Mouse (Mus musculus) CH12.LX (cell line): Measurements from ENCODE around the gene Ano7. TPM values are rescaled to one million over a fixed set of nuclear protein-coding genes. Genes with fewer than 3 reads are reported as not detected.

Source experiments
- DNase-seq: peaks from one replicate; pipeline ENCODE4 v3.0.0-alpha.2; 2013; ENCODE audit errors: extremely low read depth
- H3K27ac ChIP-seq: 2 replicates; pipeline ENCODE4 v1.5.1; 2012; ENCODE audit warnings: low read depth, mild to moderate bottlenecking, control low read depth, moderate library complexity; ENCODE audit not compliant: insufficient read depth
- H3K27me3 ChIP-seq: replicated peaks from 2 replicates; pipeline ENCODE3; 2012; ENCODE audit warnings: inconsistent platforms
- H3K36me3 ChIP-seq, 2 experiments: replicated peaks in 1 of 2; 2 replicates each; pipeline versions ENCODE3 to v1.6.1; 2012; ENCODE audit warnings: inconsistent platforms in 1 of 2, low read length in 1 of 2, mild to moderate bottlenecking in 1 of 2, mixed read lengths in 1 of 2, moderate library complexity in 1 of 2; ENCODE audit not compliant: control insufficient read depth in 1 of 2, insufficient read depth in 1 of 2
- H3K4me1 ChIP-seq, 2 experiments: 2 replicates each; pipeline ENCODE4 v1.6.1; 2012; ENCODE audit warnings: inconsistent platforms in 1 of 2, moderate library complexity in 1 of 2; ENCODE audit not compliant: insufficient read depth in 2 of 2, control insufficient read depth in 1 of 2
- H3K4me2 ChIP-seq: 2 replicates; pipeline ENCODE4 v1.6.1; 2012; ENCODE audit warnings: low read depth, mild to moderate bottlenecking, control low read depth; ENCODE audit not compliant: poor library complexity, insufficient read depth, severe bottlenecking
- H3K4me3 ChIP-seq, 3 experiments: fragments of 150-350 bp in 1 of 3; sonication (generic) in 1 of 3; replicated peaks in 1 of 3; 2 replicates each; pipeline versions ENCODE3 to v1.5.1; 2011 to 2012; ENCODE audit warnings: low read depth in 2 of 3, low read length in 2 of 3, mild to moderate bottlenecking in 2 of 3, moderate library complexity in 2 of 3, control low read depth in 1 of 3, improper control_type of control experiment in 1 of 3, inconsistent platforms in 1 of 3, mixed read lengths in 1 of 3; ENCODE audit not compliant: poor library complexity in 1 of 3
- H3K79me2 ChIP-seq: replicated peaks from 2 replicates; pipeline ENCODE4 v1.6.1; 2012; ENCODE audit warnings: mild to moderate bottlenecking, moderate library complexity; ENCODE audit not compliant: control insufficient read depth, poor library complexity, insufficient read depth, severe bottlenecking; ENCODE audit errors: extremely low read depth
- H3K9ac ChIP-seq: 2 replicates; pipeline ENCODE4 v1.6.1; 2012; ENCODE audit warnings: low read depth, mild to moderate bottlenecking, control low read depth, moderate library complexity; ENCODE audit not compliant: insufficient read depth
- H3K9me3 ChIP-seq: replicated peaks from 2 replicates; pipeline ENCODE3; 2012; ENCODE audit warnings: low read length, inconsistent platforms, mixed read lengths
- BHLHE40 ChIP-seq: IDR thresholded peaks from 2 replicates; pipeline ENCODE4 v1.6.1; 2011; ENCODE audit warnings: mild to moderate bottlenecking, low read depth, low read length, improper control_type of control experiment
- CHD1 ChIP-seq: IDR thresholded peaks from 2 replicates; pipeline ENCODE4 v1.6.1; 2012; ENCODE audit warnings: low read depth, low read length, improper control_type of control experiment, inconsistent platforms
- CHD2 ChIP-seq: IDR thresholded peaks from 2 replicates; pipeline ENCODE4 v1.6.1; 2011; ENCODE audit warnings: low read length, improper control_type of control experiment
- CTCF ChIP-seq, 2 experiments: IDR thresholded peaks in 1 of 2; conservative IDR thresholded peaks in 1 of 2; 2 replicates each; pipeline ENCODE4 v1.5.1; 2011 to 2012; ENCODE audit warnings: low read depth in 2 of 2, low read length in 2 of 2, improper control_type of control experiment in 1 of 2, inconsistent platforms in 1 of 2, mild to moderate bottlenecking in 1 of 2, moderate library complexity in 1 of 2
- E2F4 ChIP-seq: IDR thresholded peaks from 2 replicates; pipeline ENCODE4 v1.6.1; 2011; ENCODE audit warnings: low read depth, low read length, improper control_type of control experiment; ENCODE audit not compliant: insufficient replicate concordance
- ELF1 ChIP-seq: IDR thresholded peaks from 2 replicates; pipeline ENCODE4 v1.6.1; 2014; ENCODE audit warnings: low read depth, mild to moderate bottlenecking, inconsistent platforms, low read length, improper control_type of control experiment
- EP300 ChIP-seq: IDR thresholded peaks from 2 replicates; pipeline ENCODE4 v1.6.1; 2011; ENCODE audit warnings: low read length, improper control_type of control experiment
- GABPA ChIP-seq: IDR thresholded peaks from 2 replicates; pipeline ENCODE4 v1.6.1; 2012; ENCODE audit warnings: low read depth, low read length, improper control_type of control experiment, inconsistent platforms; ENCODE audit not compliant: insufficient replicate concordance
- HCFC1 ChIP-seq: IDR thresholded peaks from 2 replicates; pipeline ENCODE4 v1.6.1; 2012; ENCODE audit warnings: low read depth, mild to moderate bottlenecking, inconsistent platforms, low read length, improper control_type of control experiment
- IRF4 ChIP-seq: IDR thresholded peaks from 2 replicates; pipeline ENCODE4 v1.6.1; 2014; ENCODE audit warnings: low read depth, mild to moderate bottlenecking, inconsistent platforms, low read length, improper control_type of control experiment
- JUND ChIP-seq: conservative IDR thresholded peaks from 2 replicates; pipeline ENCODE4 v1.6.1; 2011; ENCODE audit warnings: low read depth, low read length, improper control_type of control experiment
- KAT2A ChIP-seq: IDR thresholded peaks from 2 replicates; pipeline ENCODE4 v1.6.1; 2012; ENCODE audit warnings: low read length, improper control_type of control experiment, inconsistent platforms; ENCODE audit not compliant: insufficient replicate concordance
- MAX ChIP-seq: IDR thresholded peaks from 2 replicates; pipeline ENCODE4 v1.6.1; 2011; ENCODE audit warnings: low read length, improper control_type of control experiment
- MAZ ChIP-seq: IDR thresholded peaks from 2 replicates; pipeline ENCODE4 v1.6.1; 2012; ENCODE audit warnings: low read depth, mild to moderate bottlenecking, inconsistent platforms, low read length, improper control_type of control experiment, moderate library complexity
- MEF2A ChIP-seq: IDR thresholded peaks from 2 replicates; pipeline ENCODE4 v1.6.1; 2014; ENCODE audit warnings: low read depth, mild to moderate bottlenecking, inconsistent platforms, low read length, improper control_type of control experiment, borderline replicate concordance
- MYC ChIP-seq: IDR thresholded peaks from 2 replicates; pipeline ENCODE4 v1.6.1; 2011; ENCODE audit warnings: low read depth, mild to moderate bottlenecking, improper control_type of control experiment, low read length
- NELFE ChIP-seq: IDR thresholded peaks from 2 replicates; pipeline ENCODE4 v1.6.1; 2011; ENCODE audit warnings: low read depth, low read length, improper control_type of control experiment
- NRF1 ChIP-seq: IDR thresholded peaks from 2 replicates; pipeline ENCODE4 v1.6.1; 2014; ENCODE audit warnings: low read depth, mild to moderate bottlenecking, inconsistent platforms, low read length, improper control_type of control experiment, moderate library complexity
- POLR2A ChIP-seq: IDR thresholded peaks from 2 replicates; pipeline ENCODE4 v1.6.1; 2011; ENCODE audit warnings: low read depth, mild to moderate bottlenecking, improper control_type of control experiment, low read length
- POLR2AphosphoS2 ChIP-seq: IDR thresholded peaks from 2 replicates; pipeline ENCODE4 v1.6.1; 2011; ENCODE audit warnings: low read depth, low read length, improper control_type of control experiment
- RAD21 ChIP-seq: IDR thresholded peaks from 2 replicates; pipeline ENCODE4 v1.6.1; 2011; ENCODE audit warnings: low read depth, mild to moderate bottlenecking, low read length, improper control_type of control experiment, moderate library complexity
- SIN3A ChIP-seq: IDR thresholded peaks from 2 replicates; pipeline ENCODE4 v1.6.1; 2012; ENCODE audit warnings: low read length, improper control_type of control experiment, inconsistent platforms
- SMC3 ChIP-seq: IDR thresholded peaks from 2 replicates; pipeline ENCODE4 v1.6.1; 2011; ENCODE audit warnings: low read depth, low read length, improper control_type of control experiment
- TBP ChIP-seq: conservative IDR thresholded peaks from 2 replicates; pipeline ENCODE4 v1.6.1; 2011; ENCODE audit warnings: low read depth, low read length, improper control_type of control experiment
- TCF12 ChIP-seq: IDR thresholded peaks from 2 replicates; pipeline ENCODE4 v1.6.1; 2014; ENCODE audit warnings: low read depth, mild to moderate bottlenecking, inconsistent platforms, low read length, improper control_type of control experiment
- UBTF ChIP-seq: IDR thresholded peaks from 2 replicates; pipeline ENCODE4 v1.6.1; 2012; ENCODE audit warnings: low read depth, mild to moderate bottlenecking, inconsistent platforms, low read length, improper control_type of control experiment, moderate library complexity
- ZC3H11A ChIP-seq: IDR thresholded peaks from 2 replicates; pipeline ENCODE4 v1.6.1; 2012; ENCODE audit warnings: low read depth, mild to moderate bottlenecking, inconsistent platforms, low read length, improper control_type of control experiment
- ZMIZ1 ChIP-seq: IDR thresholded peaks from 2 replicates; pipeline ENCODE4 v1.6.1; 2012; ENCODE audit warnings: low read depth, mild to moderate bottlenecking, inconsistent platforms, low read length, improper control_type of control experiment
- ZNF384 ChIP-seq: IDR thresholded peaks from 2 replicates; pipeline ENCODE4 v1.6.1; 2012; ENCODE audit warnings: low read depth, low read length, improper control_type of control experiment, inconsistent platforms
- dilution Hi-C: fragments of 300-500 bp; cut with MboI; formaldehyde crosslinking; loops from 2 replicates; pipeline ENCODE4 v1.14.3; 2020; ENCODE audit warnings: low sequenced_read_pairs; ENCODE audit not compliant: extremely low pct_unique_long_range_greater_than_20kb, extremely low pct_ligation_motif_present
- in situ Hi-C: fragments of 300-500 bp; cut with MboI; formaldehyde crosslinking; loops from 3 replicates; pipeline ENCODE4 v1.14.3; 2019; ENCODE audit warnings: low sequenced_read_pairs, low pct_ligation_motif_present, low pct_unique_long_range_greater_than_20kb, mixed read lengths
- polyA plus RNA-seq: library from polyadenylated mRNA; unstranded; fragments of >175 nt; gene quantifications from 2 replicates; pipeline ENCODE4 v1.2.1, GENCODE M21; 2012; ENCODE audit warnings: low read depth; ENCODE audit not compliant: insufficient read length
- total RNA-seq, 2 experiments: library from RNA; depleted of rRNA; stranded (reverse); fragments of 300-350 nt in 1 of 2; fragments of >200 nt in 1 of 2; gene quantifications; 2 replicates each; pipeline ENCODE4 v1.2.3; 2012 to 2014

The Ano7 gene
- total and polyA plus RNA-seq, 3 experiments: 0.21 to 0.31 TPM; not detected in 1

DNA sequence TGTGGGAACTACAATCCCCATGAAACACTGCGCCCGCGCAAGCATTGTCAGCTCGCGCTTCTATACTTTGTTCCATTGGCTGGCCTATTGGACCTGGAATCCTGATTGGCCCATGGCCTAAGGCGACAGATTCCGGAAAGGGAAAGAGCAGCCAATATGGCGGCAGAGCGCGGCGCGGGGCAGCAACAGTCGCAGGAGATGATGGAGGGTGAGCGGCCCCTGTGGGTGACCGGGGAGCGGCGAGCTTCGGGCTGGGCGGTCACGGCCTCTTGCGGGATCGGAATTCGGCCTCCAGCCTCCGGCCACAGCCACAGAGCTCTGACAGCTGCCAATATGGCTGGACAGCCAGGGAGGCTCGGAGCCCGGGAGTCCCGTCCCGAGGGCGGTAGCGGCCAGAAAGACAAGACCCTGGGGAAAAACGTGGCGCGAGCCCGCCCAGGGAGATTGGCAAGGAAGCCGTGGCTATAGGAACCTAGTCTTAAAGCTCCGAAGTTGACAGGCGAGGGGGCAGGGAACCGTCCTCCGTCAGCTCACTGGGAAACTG, 30.2 kb upstream of the Ano7 start:
- Histone ChIP-seq H3K36me3 (peaks cover 21 to 33% of the 10 kb centered on the region in 2 experiments), H3K79me2 (peaks cover 25% of the 10 kb centered on the region), H3K27me3 (no peaks in the 10 kb centered on the region), H3K9ac (peak overlapping the region; percentile 83), H3K9me3 (no peaks in the 10 kb centered on the region), H3K27ac (no peak overlapping the region), H3K4me1 (peaks cover 5 to 28% of the 10 kb centered on the region in 2 experiments), H3K4me3 (peak overlapping the region; percentile 78 to 98 (median 87)), H3K4me2 (no peak overlapping the region)
- peak; percentile 96 for DNase-seq
- dilution Hi-C loops (no loop called here), in situ Hi-C loops (no loop called here)
- peak; percentile 89 for TF ChIP-seq CHD2
- 0 out of 2 replicates have a peak, but pooled peaks have one; percentile 6 for TF ChIP-seq SMC3
- peak; percentile 93 for TF ChIP-seq ELF1
- 0 out of 2 replicates have a peak, but pooled peaks have one; percentile 24 for TF ChIP-seq MYC
- no peak for TF ChIP-seq JUND
- TF ChIP-seq BHLHE40: no peak
- TF ChIP-seq EP300: no peak
- peak in 1 of 2 experiments; percentile 42; a peak in 2 of 4 replicates for TF ChIP-seq CTCF (conservative IDR thresholded peaks at IDR 0.05 in 1 of 2, IDR thresholded peaks at IDR 0.05 in 1 of 2; ENCODE audit: low read depth in 2 of 2, low read length in 2 of 2)
- peak; percentile 82 for TF ChIP-seq ZMIZ1
- TF ChIP-seq MAX: peak; percentile 59; the same call in 1 of the 2 replicates
- TF ChIP-seq NELFE: peak; percentile 82
- peak; percentile 54 for TF ChIP-seq CHD1
- TF ChIP-seq POLR2AphosphoS2: peak; percentile 79; the same call in 1 of the 2 replicates
- peak; percentile 79 for TF ChIP-seq NRF1
- TF ChIP-seq RAD21: peak; percentile 20
- TF ChIP-seq KAT2A: peak; percentile 97
- TF ChIP-seq E2F4: 0 out of 2 replicates have a peak, but pooled peaks have one; percentile 66
- peak; percentile 96 for TF ChIP-seq TCF12
- no peak for TF ChIP-seq MAZ
- TF ChIP-seq POLR2A: peak; percentile 86
- TF ChIP-seq MEF2A: peak; percentile 45; the same call in 1 of the 2 replicates
- TF ChIP-seq SIN3A: peak; percentile 83
- TF ChIP-seq UBTF: 0 out of 2 replicates have a peak, but pooled peaks have one; percentile 59
- no peak for TF ChIP-seq ZC3H11A
- peak; percentile 39 for TF ChIP-seq IRF4
- peak; percentile 96 for TF ChIP-seq HCFC1
- TF ChIP-seq ZNF384: no peak
- TF ChIP-seq TBP: peak; percentile 80; the same call in 1 of the 2 replicates
- TF ChIP-seq GABPA: peak; percentile 49; the same call in 1 of the 2 replicates
